Mouse (Mus musculus) limb, embryonic 10.5 days (tissue): ENCODE results near the gene Tmem222. TPM values are rescaled to one million over a fixed set of nuclear protein-coding genes. Genes with fewer than 3 reads are reported as not detected.

Experiments
- DNase-seq: peaks from one replicate; pipeline ENCODE4 v3.0.0-alpha.2; 2017; ENCODE audit warnings: low spot score
- H3K27ac ChIP-seq: fragments of 300-500 bp; sonication (generic); 2 replicates; pipeline ENCODE4 v1.5.1; 2016; ENCODE audit warnings: mild to moderate bottlenecking
- H3K27me3 ChIP-seq: fragments of 300-500 bp; sonication (generic); 2 replicates; pipeline ENCODE4 v1.6.1; 2016; ENCODE audit warnings: low read depth, mild to moderate bottlenecking; ENCODE audit not compliant: poor library complexity, severe bottlenecking
- H3K36me3 ChIP-seq: fragments of 300-500 bp; sonication (generic); 2 replicates; pipeline ENCODE4 v1.6.1; 2016; ENCODE audit warnings: mild to moderate bottlenecking, moderate library complexity
- H3K4me1 ChIP-seq: fragments of 300-500 bp; sonication (generic); 2 replicates; pipeline ENCODE4 v1.6.1; 2016
- H3K4me3 ChIP-seq: fragments of 300-500 bp; sonication (generic); 2 replicates; pipeline ENCODE4 v1.5.1; 2016; ENCODE audit warnings: mild to moderate bottlenecking, moderate library complexity
- H3K9me3 ChIP-seq: fragments of 300-500 bp; sonication (generic); replicated peaks from 2 replicates; pipeline ENCODE4 v1.6.1; 2016; ENCODE audit warnings: mild to moderate bottlenecking
- WGBS: fragments of 180-500 bp; shearing (Covaris S2); methylation state at CpG from one replicate; pipeline ENCODE4 v1.1.7; 2016; 5-methylcytosine and 5-hydroxymethylcytosine counted together
- polyA plus RNA-seq: library from polyadenylated mRNA; unstranded; fragments of >200 nt; fragmentation: Nextera tagmentation; extraction: Ambion mirVana; gene quantifications from 2 replicates; pipeline ENCODE4 v1.2.1, GENCODE M21; 2016

Tmem222 gene
- polyA plus RNA-seq, 1 experiment from 2014 or later, result 98.5 TPM

GRCm38 (mm10) chr4:133221701-133222100 lies 55.9 kb downstream of the Tmem222 start:
- H3K4me1 ChIP-seq, result peaks cover 40% of the 10 kb centered on the region
- H3K4me3 ChIP-seq, result no peak overlapping the region
- WGBS, result 84% methylated on average over 8 of the region's 8 CpGs
- no peak for DNase-seq
- H3K36me3 ChIP-seq, result no peaks in the 10 kb centered on the region
- no peaks in the 10 kb centered on the region for H3K9me3 ChIP-seq
- no peak overlapping the region for H3K27ac ChIP-seq
- peaks cover 52% of the 10 kb centered on the region for H3K27me3 ChIP-seq

GRCm38 (mm10) chr4:133220656-133221055 lies 56.9 kb downstream of the Tmem222 start:
- 1% methylated on average over 25 of the region's 25 CpGs for WGBS

GRCm38 (mm10) chr4:133218745-133219144 lies 58.8 kb downstream of the Tmem222 start:
- Histone ChIP-seq H3K36me3 (no peaks in the 10 kb centered on the region), H3K27ac (no peak overlapping the region), H3K27me3 (peaks cover 69% of the 10 kb centered on the region), H3K4me1 (peaks cover 38% of the 10 kb centered on the region), H3K9me3 (no peaks in the 10 kb centered on the region), H3K4me3 (no peak overlapping the region)
- 89% methylated on average over 3 of the region's 3 CpGs for WGBS
- no peak for DNase-seq

More at GRCm38 (mm10) chr4:133220656-133221055, 56.9 kb downstream of the Tmem222 start:
- Histone ChIP-seq H3K4me1 (peaks cover 40% of the 10 kb centered on the region), H3K9me3 (no peaks in the 10 kb centered on the region), H3K36me3 (no peaks in the 10 kb centered on the region), H3K27ac (peak overlapping the region; percentile 42), H3K27me3 (peaks cover 53% of the 10 kb centered on the region), H3K4me3 (peak overlapping the region; percentile 51)
- peak; percentile 72 for DNase-seq

- Histone ChIP-seq H3K4me3 (no peak overlapping the region), H3K27ac (no peak overlapping the region), H3K9me3 (no peaks in the 10 kb centered on the region), H3K4me1 (peaks cover 39% of the 10 kb centered on the region), H3K27me3 (peaks cover 70% of the 10 kb centered on the region), H3K36me3 (no peaks in the 10 kb centered on the region)
- WGBS, result 2% methylated on average over 5 of the region's 5 CpGs
- DNase-seq, result peak; percentile 82
These were observed 60.0 kb downstream of the Tmem222 start for GRCm38 (mm10) chr4:133217641-133218040.

Other genes starting within 250 kb of the Tmem222 start
- gene Wasf2, start 147.3 kb downstream of the Tmem222 start, polyA plus RNA-seq, result 62.9 and 73.7 TPM in 2 replicates
- gene Cd164l2, start 65.7 kb downstream of the Tmem222 start, polyA plus RNA-seq, result 3.1 and 4.1 TPM in 2 replicates
- gene Gpr3, start 65.3 kb downstream of the Tmem222 start, polyA plus RNA-seq, result 0.51 and 0.72 TPM in 2 replicates
- 0.84 and 1.7 TPM in 2 replicates for gene Map3k6, start 37.0 kb downstream of the Tmem222 start, polyA plus RNA-seq
- gene Sytl1, start 14.7 kb downstream of the Tmem222 start, polyA plus RNA-seq, result 2.0 and 2.5 TPM in 2 replicates
- gene Wdtc1, start 75.7 kb upstream of the Tmem222 start, polyA plus RNA-seq, result 14.3 and 15.5 TPM in 2 replicates
- gene Slc9a1, start 91.9 kb upstream of the Tmem222 start, polyA plus RNA-seq, result 8.7 and 9.0 TPM in 2 replicates
- gene Tent5b, start 202.3 kb upstream of the Tmem222 start, polyA plus RNA-seq, result 0.68 and 1.1 TPM in 2 replicates
- 0.46 and 0.65 TPM in 2 replicates for gene Trnp1, start 220.8 kb upstream of the Tmem222 start, polyA plus RNA-seq
- gene Kdf1, start 241.2 kb upstream of the Tmem222 start, polyA plus RNA-seq, result 6.7 and 8.5 TPM in 2 replicates